Mouse (Mus musculus): ENCODE measurements around the gene Eif5a. TPM values are rescaled to one million over a fixed set of nuclear protein-coding genes. Genes with fewer than 3 reads are reported as not detected.
A peak's percentile ranks its signal among the peaks of the same experiment; 100 is the strongest.

Eif5a gene
- polyA plus RNA-seq, 1 experiment from 2014 or later: 1,371 TPM

DNA sequence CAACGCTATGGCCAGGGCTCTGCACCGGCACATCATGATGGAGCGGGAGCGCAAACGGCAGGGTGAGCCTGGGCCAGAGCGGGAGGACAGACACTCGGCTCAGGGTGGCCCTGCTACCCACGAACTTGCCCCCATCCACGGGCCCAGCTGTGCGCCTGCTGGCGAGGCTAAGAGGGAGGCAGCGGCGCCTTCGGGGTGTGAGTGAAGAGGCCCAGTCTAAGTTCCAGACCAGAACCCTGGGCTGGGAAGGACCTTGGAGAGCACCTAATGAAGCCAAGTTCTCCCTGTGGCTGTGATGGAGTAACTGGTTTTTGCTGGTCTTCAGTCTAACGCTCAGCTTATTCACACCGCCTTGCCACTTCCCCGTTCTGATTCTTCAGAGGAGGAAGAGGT lies 7.4 kb downstream of the Eif5a start:
- 1% methylated on average over 17 of the region's 17 CpGs for WGBS
- no peak for TF ChIP-seq CTCF (IDR thresholded peaks at IDR 0.05; ENCODE audit: low read depth)
- H3K9ac ChIP-seq (ENCODE audit: low read depth, low read length): peak overlapping the region; percentile 82
- DNase-seq (ENCODE audit: low spot score): peak; percentile 37
- peak overlapping the region; percentile 64 for H3K4me3 ChIP-seq (replicated peaks; ENCODE audit: low read depth, low read length)
- ATAC-seq (replicated peaks; ENCODE audit: low FRiP score, low read depth): no peak; the same call in 1 of the 2 replicates
- H3K27me3 ChIP-seq (ENCODE audit: insufficient read depth, low read length): no peaks in the 10 kb centered on the region
- peaks cover 62% of the 10 kb centered on the region for H3K36me3 ChIP-seq (ENCODE audit: insufficient read depth, low read length)
- H3K4me1 ChIP-seq (replicated peaks; ENCODE audit: insufficient read depth, low read length): peaks cover 15% of the 10 kb centered on the region
- H3K9me3 ChIP-seq (replicated peaks; ENCODE audit: low read length): no peaks in the 10 kb centered on the region
- H3K27ac ChIP-seq: peak overlapping the region; percentile 86
- peak overlapping the region; percentile 99 for H3K4me2 ChIP-seq (ENCODE audit: low read length)

GRCm38 (mm10) chr11:69913554-69914371 lies 8.0 kb downstream of the Eif5a start, which contains the start of gene Gps2:
Gps2 (plus strand) TSS chr11:69913888.
- 2% methylated on average over 61 of the region's 61 CpGs for WGBS
- TF ChIP-seq CTCF (IDR thresholded peaks at IDR 0.05; ENCODE audit: low read depth): no peak
- peak; percentile 79 for ATAC-seq (replicated peaks; ENCODE audit: low FRiP score, low read depth)
- Histone ChIP-seq H3K9me3 (replicated peaks; ENCODE audit: low read length) (no peaks in the 10 kb centered on the region), H3K36me3 (ENCODE audit: insufficient read depth, low read length) (peaks cover 66% of the 10 kb centered on the region), H3K27me3 (ENCODE audit: insufficient read depth, low read length) (no peaks in the 10 kb centered on the region), H3K9ac (ENCODE audit: low read depth, low read length) (peak within 1 kb of the TSS; percentile 82), H3K4me1 (replicated peaks; ENCODE audit: insufficient read depth, low read length) (peaks cover 9% of the 10 kb centered on the region), H3K4me3 (replicated peaks; ENCODE audit: low read depth, low read length) (peak within 1 kb of the TSS; percentile 64), H3K27ac (peak within 1 kb of the TSS; percentile 86), H3K4me2 (ENCODE audit: low read length) (peak within 1 kb of the TSS; percentile 99)
- DNase-seq (ENCODE audit: low spot score): peak; percentile 97

- H3K4me3 ChIP-seq (replicated peaks; ENCODE audit: low read depth, low read length): peak overlapping the region; percentile 64; the same call in 1 of the 2 replicates
- no peaks in the 10 kb centered on the region for H3K27me3 ChIP-seq (ENCODE audit: insufficient read depth, low read length)
- H3K9me3 ChIP-seq (replicated peaks; ENCODE audit: low read length): no peaks in the 10 kb centered on the region
- 75% methylated on average over 15 of the region's 15 CpGs for WGBS
- H3K9ac ChIP-seq (ENCODE audit: low read depth, low read length): peak overlapping the region; percentile 82; the same call in 1 of the 2 replicates
- no peak for ATAC-seq (replicated peaks; ENCODE audit: low FRiP score, low read depth)
- peak overlapping the region; percentile 99 for H3K4me2 ChIP-seq (ENCODE audit: low read length)
- TF ChIP-seq CTCF (IDR thresholded peaks at IDR 0.05; ENCODE audit: low read depth): no peak
- peaks cover 7% of the 10 kb centered on the region; the same call in 1 of the 2 replicates for H3K4me1 ChIP-seq (replicated peaks; ENCODE audit: insufficient read depth, low read length)
- no peak for DNase-seq (ENCODE audit: low spot score)
- peak overlapping the region; percentile 86; the same call in 1 of the 2 replicates for H3K27ac ChIP-seq
- peaks cover 66% of the 10 kb centered on the region for H3K36me3 ChIP-seq (ENCODE audit: insufficient read depth, low read length)
Measured at GRCm38 (mm10) chr11:69912716-69913530, 8.8 kb downstream of the Eif5a start.

GRCm38 (mm10) chr11:69911701-69912100 lies 10.1 kb downstream of the Eif5a start:
- H3K9me3 ChIP-seq (replicated peaks; ENCODE audit: low read length): no peaks in the 10 kb centered on the region
- no peak overlapping the region for H3K27ac ChIP-seq
- ATAC-seq (replicated peaks; ENCODE audit: low FRiP score, low read depth) (no peak), DNase-seq (ENCODE audit: low spot score) (no peak)
- no peak overlapping the region for H3K4me2 ChIP-seq (ENCODE audit: low read length)
- H3K9ac ChIP-seq (ENCODE audit: low read depth, low read length): no peak overlapping the region
- 92% methylated on average over 6 of the region's 6 CpGs for WGBS
- TF ChIP-seq CTCF (IDR thresholded peaks at IDR 0.05; ENCODE audit: low read depth): no peak
- no peaks in the 10 kb centered on the region for H3K27me3 ChIP-seq (ENCODE audit: insufficient read depth, low read length)
- peaks cover 68% of the 10 kb centered on the region for H3K36me3 ChIP-seq (ENCODE audit: insufficient read depth, low read length)
- H3K4me1 ChIP-seq (replicated peaks; ENCODE audit: insufficient read depth, low read length): peaks cover 7% of the 10 kb centered on the region; the same call in 1 of the 2 replicates
- no peak overlapping the region for H3K4me3 ChIP-seq (replicated peaks; ENCODE audit: low read depth, low read length)

DNA sequence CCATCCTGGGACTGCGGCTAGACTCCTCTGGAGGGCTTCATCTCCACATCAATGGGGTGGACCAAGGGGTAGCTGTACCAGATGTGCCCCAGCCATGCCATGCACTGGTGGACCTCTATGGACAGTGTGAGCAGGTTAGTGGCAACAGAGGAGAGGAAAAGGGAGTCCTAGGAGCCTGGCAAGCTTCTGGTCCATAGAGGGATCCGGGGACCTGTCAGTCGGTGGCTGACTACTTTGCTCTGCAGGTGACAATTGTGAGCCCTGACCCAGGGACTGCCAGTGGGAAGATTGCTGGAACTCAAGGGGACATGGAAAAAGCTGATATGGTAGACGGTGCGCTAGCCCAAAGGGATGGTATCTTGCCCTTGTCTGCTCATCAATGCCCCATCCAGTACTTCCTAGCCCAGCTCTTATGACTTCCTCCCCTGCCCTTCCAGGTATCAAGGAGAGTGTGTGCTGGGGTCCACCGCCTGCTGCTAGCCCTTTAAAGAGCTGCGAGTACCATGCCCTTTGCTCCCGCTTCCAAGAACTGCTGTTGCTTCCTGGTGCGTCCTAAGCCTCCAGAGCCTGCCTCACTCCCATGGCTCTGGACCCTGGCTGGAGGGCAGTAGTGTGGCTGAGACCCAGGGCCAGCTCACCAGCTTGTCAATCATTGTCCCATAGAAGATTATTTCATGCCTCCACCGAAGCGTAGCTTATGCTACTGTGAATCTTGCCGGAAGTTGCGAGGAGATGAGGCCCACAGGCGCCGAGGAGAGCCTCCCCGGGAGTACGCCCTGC lies 10.8 kb downstream of the Eif5a start:
- peak overlapping the region; percentile 50 for H3K27ac ChIP-seq
- no peaks in the 10 kb centered on the region for H3K27me3 ChIP-seq (ENCODE audit: insufficient read depth, low read length)
- H3K4me2 ChIP-seq (ENCODE audit: low read length): no peak overlapping the region
- no peak overlapping the region for H3K9ac ChIP-seq (ENCODE audit: low read depth, low read length)
- peaks cover 70% of the 10 kb centered on the region for H3K36me3 ChIP-seq (ENCODE audit: insufficient read depth, low read length)
- ATAC-seq (replicated peaks; ENCODE audit: low FRiP score, low read depth): peak; percentile 52
- H3K4me3 ChIP-seq (replicated peaks; ENCODE audit: low read depth, low read length): no peak overlapping the region
- DNase-seq (ENCODE audit: low spot score): no peak
- TF ChIP-seq CTCF (IDR thresholded peaks at IDR 0.05; ENCODE audit: low read depth): no peak
- no peaks in the 10 kb centered on the region for H3K9me3 ChIP-seq (replicated peaks; ENCODE audit: low read length)
- H3K4me1 ChIP-seq (replicated peaks; ENCODE audit: insufficient read depth, low read length): peaks cover 7% of the 10 kb centered on the region; the same call in 1 of the 2 replicates
- 89% methylated on average over 17 of the region's 17 CpGs for WGBS
